12 mouse cellular contexts compared by ENCODE assay signal in genomic region chr1:183267666-183268065, GRCm38 (mm10).
"Had no signal": no experiment of that assay in that cellular context is flagged by ENCODE, and none has a peak within 500 bp of the region (broad histone marks: within the 10 kb centered on the region; RNA-seq: fewer than 3 reads in every experiment).

No protein-coding gene starts in this region.

- DNase-seq: gastrocnemius, postnatal 14 days; gastrocnemius, postnatal 36 days; heart, adult 18-20 months; heart, postnatal 10 days; kidney, adult 11 months; kidney, adult 2 months; kidney, adult 9 months; kidney, postnatal 14 days; kidney, postnatal 36 days; layer of hippocampus, adult 9-11 months; layer of hippocampus, postnatal 36 days; left cerebral cortex, postnatal 4 days had no signal
